Mouse (Mus musculus): ENCODE data around the gene Mxi1.

DNA sequence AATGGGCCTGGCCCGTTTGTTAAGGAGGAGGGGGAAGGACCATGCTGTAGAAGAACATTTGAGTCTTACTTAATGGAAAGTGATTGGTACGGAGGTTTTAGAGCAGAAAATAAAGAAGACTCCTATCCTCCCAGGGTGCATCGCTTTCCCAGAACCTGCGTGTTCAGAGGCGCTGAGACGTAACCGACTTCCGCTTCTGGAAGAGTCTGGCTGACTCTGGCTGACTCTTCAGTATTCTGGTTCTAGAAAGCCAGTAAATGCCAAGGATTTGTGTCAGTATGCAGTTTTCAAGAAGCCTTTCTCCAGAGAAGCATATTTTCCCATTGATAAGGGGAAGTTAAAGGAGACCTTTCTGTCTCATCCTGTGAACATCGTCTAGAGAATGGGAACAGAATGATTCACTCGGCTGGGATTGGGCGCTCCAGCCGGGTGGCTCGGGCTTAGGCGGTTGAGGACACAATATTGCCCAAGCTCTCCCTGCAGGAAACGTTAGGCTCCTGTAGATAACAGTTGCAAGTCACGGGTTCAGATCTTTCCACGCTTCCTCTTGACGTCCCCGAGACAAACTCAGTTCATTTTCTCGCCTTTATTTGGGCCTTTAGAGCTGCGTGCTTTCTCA is 21.7 kb downstream of the Mxi1 start:
- TF ChIP-seq CTCF (IDR thresholded peaks at IDR 0.05; ENCODE audit: borderline replicate concordance, insufficient read depth, low read depth, low read length) (no peak), POLR2A (IDR thresholded peaks at IDR 0.05; ENCODE audit: borderline replicate concordance, insufficient read depth, low read length) (no peak)
